9 mouse cellular contexts compared by ENCODE assay signal in the genomic region with DNA sequence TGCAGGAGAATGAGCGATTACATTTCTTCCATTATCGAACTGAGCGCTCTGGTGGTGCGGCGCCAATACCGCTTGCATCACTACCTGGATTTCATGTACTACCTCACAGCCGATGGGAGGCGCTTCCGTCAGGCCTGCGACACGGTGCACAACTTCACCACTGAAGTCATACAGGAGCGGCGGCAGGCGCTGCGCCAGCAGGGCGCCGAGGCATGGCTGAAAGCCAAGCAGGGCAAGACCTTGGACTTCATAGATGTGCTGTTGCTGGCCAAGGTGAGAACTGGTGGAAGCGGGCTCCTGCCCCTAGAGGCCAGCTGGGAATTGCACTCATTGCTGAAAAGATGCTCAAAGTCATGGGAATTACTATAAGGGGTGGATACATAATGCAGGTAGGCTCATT. TPM values are rescaled to one million over a fixed set of nuclear protein-coding genes. Genes with fewer than 3 reads are reported as not detected.
DNase-seq lines count a peak whose midpoint lies in the region; ATAC-seq lines count a peak whose summit lies in the region.
"Had no signal": no experiment of that assay in that cellular context is flagged by ENCODE, and none has a peak within 500 bp of the region (broad histone marks: within the 10 kb centered on the region; RNA-seq: fewer than 3 reads in every experiment).

No protein-coding gene starts in this region.

- H3K9me3 ChIP-seq in embryonic facial prominence, embryonic 10.5 days = no peaks in the 10 kb centered on the region
- no peaks in the 10 kb centered on the region for H3K9me3 ChIP-seq in limb, embryonic 13.5 days
- H3K9me3 ChIP-seq in midbrain, embryonic 16.5 days (replicated peaks; ENCODE audit: control insufficient read depth, low read length, poor library complexity, severe bottlenecking) = no peaks in the 10 kb centered on the region

- peak overlapping the region; percentile 42 for H3K4me3 ChIP-seq in embryonic facial prominence, embryonic 10.5 days
- H3K4me3 ChIP-seq in limb, embryonic 13.5 days = peak overlapping the region; percentile 28; the same call in 1 of the 2 replicates
- peak overlapping the region; percentile 38 for H3K4me3 ChIP-seq in midbrain, embryonic 16.5 days (ENCODE audit: low read depth, low read length)

- H3K9ac ChIP-seq in limb, embryonic 13.5 days = peak overlapping the region; percentile 25; the same call in 1 of the 2 replicates
- H3K9ac ChIP-seq in midbrain, embryonic 16.5 days (ENCODE audit: low read depth, low read length) = peak overlapping the region; percentile 52; the same call in 1 of the 2 replicates

- H3K27me3 ChIP-seq in embryonic facial prominence, embryonic 10.5 days (replicated peaks; ENCODE audit: low read depth, poor library complexity, severe bottlenecking) = peaks cover 42% of the 10 kb centered on the region
- H3K27me3 ChIP-seq in limb, embryonic 13.5 days = peaks cover 62% of the 10 kb centered on the region
- H3K27me3 ChIP-seq in midbrain, embryonic 16.5 days (ENCODE audit: control insufficient read depth, insufficient read depth, low read depth, low read length) = no peaks in the 10 kb centered on the region

- no peaks in the 10 kb centered on the region for H3K36me3 ChIP-seq in embryonic facial prominence, embryonic 10.5 days (replicated peaks)
- H3K36me3 ChIP-seq in limb, embryonic 13.5 days = no peaks in the 10 kb centered on the region
- no peaks in the 10 kb centered on the region for H3K36me3 ChIP-seq in midbrain, embryonic 16.5 days (ENCODE audit: control insufficient read depth, insufficient read depth, low read length)

- H3K27ac ChIP-seq in embryonic facial prominence, embryonic 10.5 days (replicated peaks) = no peak overlapping the region
- H3K27ac ChIP-seq in limb, embryonic 13.5 days = no peak overlapping the region
- H3K27ac ChIP-seq in midbrain, embryonic 16.5 days (ENCODE audit: low read length) = no peak overlapping the region

- peak overlapping the region; percentile 56 for H3K4me2 ChIP-seq in limb, embryonic 13.5 days (replicated peaks)
- H3K4me2 ChIP-seq in midbrain, embryonic 16.5 days (ENCODE audit: low read length) = peak overlapping the region; percentile 60

- no peak for ATAC-seq in limb, embryonic 13.5 days (ENCODE audit: low FRiP score, low read depth)
- ATAC-seq in midbrain, embryonic 16.5 days = peak; percentile 77

- WGBS in embryonic facial prominence, embryonic 10.5 days = 24% methylated on average over 18 of the region's 18 CpGs
- WGBS in limb, embryonic 13.5 days = 16% methylated on average over 18 of the region's 18 CpGs
- 16% methylated on average over 18 of the region's 18 CpGs for WGBS in midbrain, embryonic 16.5 days

- peaks cover 3% of the 10 kb centered on the region for H3K4me1 ChIP-seq in embryonic facial prominence, embryonic 10.5 days
- H3K4me1 ChIP-seq in limb, embryonic 13.5 days = peaks cover 3% of the 10 kb centered on the region
- no peaks in the 10 kb centered on the region for H3K4me1 ChIP-seq in midbrain, embryonic 16.5 days (ENCODE audit: control insufficient read depth, insufficient read depth, low read length)

- DNase-seq in layer of hippocampus, adult 11-12 months (ENCODE audit: low spot score) = peak; percentile 53
- no peak for DNase-seq in layer of hippocampus, adult 9-10 months (ENCODE audit: low spot score)
- DNase-seq in embryonic facial prominence, embryonic 10.5 days (ENCODE audit: low spot score) = peak; percentile 77
- DNase-seq in heart, adult 18-20 months = peak; percentile 80 to 84
- peak; percentile 97 for DNase-seq in kidney, adult 18-20 months
- peak; percentile 39 to 75 for DNase-seq in spleen, postnatal 10 days (ENCODE audit: low spot score in 2 of 2)

RNA-seq across cellular contexts. Expression of a gene that starts 22.6 kb away (rescaled TPM):
- polyA plus RNA-seq in embryonic facial prominence, embryonic 10.5 days (2016; fragmentation: Nextera tagmentation; extraction: Ambion mirVana) = 7.6 and 8.9 TPM in 2 replicates
- total RNA-seq in heart, adult 18-20 months (2021) = 1 to 10 TPM; 4.7 to 5.8 TPM
- polyA plus RNA-seq in limb, embryonic 13.5 days (2015; fragmentation: Nextera tagmentation; extraction: Ambion mirVana) = 16.3 and 17.7 TPM in 2 replicates
- 12.4 and 15.7 TPM in 2 replicates for polyA plus RNA-seq in midbrain, embryonic 16.5 days (2015; fragmentation: Nextera tagmentation; extraction: Ambion mirVana)

RNA-seq across cellular contexts. Expression of a gene that starts 30.7 kb away (rescaled TPM):
- 0.44 and 0.63 TPM in 2 replicates for polyA plus RNA-seq in embryonic facial prominence, embryonic 10.5 days (2016; fragmentation: Nextera tagmentation; extraction: Ambion mirVana)
- total RNA-seq in heart, adult 18-20 months (2021) = not detected
- polyA plus RNA-seq in limb, embryonic 13.5 days (2015; fragmentation: Nextera tagmentation; extraction: Ambion mirVana) = 0.79 and 1.9 TPM in 2 replicates
- polyA plus RNA-seq in midbrain, embryonic 16.5 days (2015; fragmentation: Nextera tagmentation; extraction: Ambion mirVana) = 1.2 and 1.3 TPM in 2 replicates

RNA-seq across cellular contexts. Expression of a gene that starts 53.2 kb away (rescaled TPM):
- polyA plus RNA-seq in embryonic facial prominence, embryonic 10.5 days (2016; fragmentation: Nextera tagmentation; extraction: Ambion mirVana) = 14.0 and 17.0 TPM in 2 replicates
- 1 to 10 TPM; 4.4 to 4.8 TPM for total RNA-seq in heart, adult 18-20 months (2021)
- 23.9 and 27.2 TPM in 2 replicates for polyA plus RNA-seq in limb, embryonic 13.5 days (2015; fragmentation: Nextera tagmentation; extraction: Ambion mirVana)
- 12.9 and 15.9 TPM in 2 replicates for polyA plus RNA-seq in midbrain, embryonic 16.5 days (2015; fragmentation: Nextera tagmentation; extraction: Ambion mirVana)

RNA-seq across cellular contexts. Expression of a gene that starts 59.2 kb away (rescaled TPM):
- polyA plus RNA-seq in embryonic facial prominence, embryonic 10.5 days (2016; fragmentation: Nextera tagmentation; extraction: Ambion mirVana) = not detected in 2 replicates
- total RNA-seq in heart, adult 18-20 months (2021) = 1 to 10 TPM in 1 of 2 experiments, not detected in 1; 1.1 TPM
- 0.09 TPM in 2 replicates for polyA plus RNA-seq in limb, embryonic 13.5 days (2015; fragmentation: Nextera tagmentation; extraction: Ambion mirVana)
- not detected in 2 replicates for polyA plus RNA-seq in midbrain, embryonic 16.5 days (2015; fragmentation: Nextera tagmentation; extraction: Ambion mirVana)
- polyA plus RNA-seq: C2C12 had no signal
